Mouse (Mus musculus) CH12.LX (cell line): Measurements from ENCODE around the gene Jag2. TPM values are rescaled to one million over a fixed set of nuclear protein-coding genes. Genes with fewer than 3 reads are reported as not detected.

ENCODE experiments used
- DNase-seq: peaks from one replicate; pipeline ENCODE4 v3.0.0-alpha.2; 2013; ENCODE audit errors: extremely low read depth
- H3K27ac ChIP-seq: 2 replicates; pipeline ENCODE4 v1.5.1; 2012; ENCODE audit warnings: low read depth, mild to moderate bottlenecking, control low read depth, moderate library complexity; ENCODE audit not compliant: insufficient read depth
- H3K27me3 ChIP-seq: replicated peaks from 2 replicates; pipeline ENCODE3; 2012; ENCODE audit warnings: inconsistent platforms
- H3K36me3 ChIP-seq, 2 experiments: replicated peaks in 1 of 2; 2 replicates each; pipeline versions ENCODE3 to v1.6.1; 2012; ENCODE audit warnings: inconsistent platforms in 1 of 2, low read length in 1 of 2, mild to moderate bottlenecking in 1 of 2, mixed read lengths in 1 of 2, moderate library complexity in 1 of 2; ENCODE audit not compliant: control insufficient read depth in 1 of 2, insufficient read depth in 1 of 2
- H3K4me1 ChIP-seq, 2 experiments: 2 replicates each; pipeline ENCODE4 v1.6.1; 2012; ENCODE audit warnings: inconsistent platforms in 1 of 2, moderate library complexity in 1 of 2; ENCODE audit not compliant: insufficient read depth in 2 of 2, control insufficient read depth in 1 of 2
- H3K4me2 ChIP-seq: 2 replicates; pipeline ENCODE4 v1.6.1; 2012; ENCODE audit warnings: low read depth, mild to moderate bottlenecking, control low read depth; ENCODE audit not compliant: poor library complexity, insufficient read depth, severe bottlenecking
- H3K4me3 ChIP-seq, 3 experiments: fragments of 150-350 bp in 1 of 3; sonication (generic) in 1 of 3; replicated peaks in 1 of 3; 2 replicates each; pipeline versions ENCODE3 to v1.5.1; 2011 to 2012; ENCODE audit warnings: low read depth in 2 of 3, low read length in 2 of 3, mild to moderate bottlenecking in 2 of 3, moderate library complexity in 2 of 3, control low read depth in 1 of 3, improper control_type of control experiment in 1 of 3, inconsistent platforms in 1 of 3, mixed read lengths in 1 of 3; ENCODE audit not compliant: poor library complexity in 1 of 3
- H3K79me2 ChIP-seq: replicated peaks from 2 replicates; pipeline ENCODE4 v1.6.1; 2012; ENCODE audit warnings: mild to moderate bottlenecking, moderate library complexity; ENCODE audit not compliant: control insufficient read depth, poor library complexity, insufficient read depth, severe bottlenecking; ENCODE audit errors: extremely low read depth
- H3K9ac ChIP-seq: 2 replicates; pipeline ENCODE4 v1.6.1; 2012; ENCODE audit warnings: low read depth, mild to moderate bottlenecking, control low read depth, moderate library complexity; ENCODE audit not compliant: insufficient read depth
- H3K9me3 ChIP-seq: replicated peaks from 2 replicates; pipeline ENCODE3; 2012; ENCODE audit warnings: low read length, inconsistent platforms, mixed read lengths
- CHD2 ChIP-seq: IDR thresholded peaks from 2 replicates; pipeline ENCODE4 v1.6.1; 2011; ENCODE audit warnings: low read length, improper control_type of control experiment
- CTCF ChIP-seq, 2 experiments: IDR thresholded peaks in 1 of 2; conservative IDR thresholded peaks in 1 of 2; 2 replicates each; pipeline ENCODE4 v1.5.1; 2011 to 2012; ENCODE audit warnings: low read depth in 2 of 2, low read length in 2 of 2, improper control_type of control experiment in 1 of 2, inconsistent platforms in 1 of 2, mild to moderate bottlenecking in 1 of 2, moderate library complexity in 1 of 2
- E2F4 ChIP-seq: IDR thresholded peaks from 2 replicates; pipeline ENCODE4 v1.6.1; 2011; ENCODE audit warnings: low read depth, low read length, improper control_type of control experiment; ENCODE audit not compliant: insufficient replicate concordance
- ELF1 ChIP-seq: IDR thresholded peaks from 2 replicates; pipeline ENCODE4 v1.6.1; 2014; ENCODE audit warnings: low read depth, mild to moderate bottlenecking, inconsistent platforms, low read length, improper control_type of control experiment
- GABPA ChIP-seq: IDR thresholded peaks from 2 replicates; pipeline ENCODE4 v1.6.1; 2012; ENCODE audit warnings: low read depth, low read length, improper control_type of control experiment, inconsistent platforms; ENCODE audit not compliant: insufficient replicate concordance
- JUN ChIP-seq: IDR thresholded peaks from 2 replicates; pipeline ENCODE4 v1.6.1; 2011; ENCODE audit warnings: low read depth, mild to moderate bottlenecking, low read length, improper control_type of control experiment, moderate library complexity; ENCODE audit not compliant: insufficient read depth
- JUND ChIP-seq: conservative IDR thresholded peaks from 2 replicates; pipeline ENCODE4 v1.6.1; 2011; ENCODE audit warnings: low read depth, low read length, improper control_type of control experiment
- KAT2A ChIP-seq: IDR thresholded peaks from 2 replicates; pipeline ENCODE4 v1.6.1; 2012; ENCODE audit warnings: low read length, improper control_type of control experiment, inconsistent platforms; ENCODE audit not compliant: insufficient replicate concordance
- MAZ ChIP-seq: IDR thresholded peaks from 2 replicates; pipeline ENCODE4 v1.6.1; 2012; ENCODE audit warnings: low read depth, mild to moderate bottlenecking, inconsistent platforms, low read length, improper control_type of control experiment, moderate library complexity
- MEF2A ChIP-seq: IDR thresholded peaks from 2 replicates; pipeline ENCODE4 v1.6.1; 2014; ENCODE audit warnings: low read depth, mild to moderate bottlenecking, inconsistent platforms, low read length, improper control_type of control experiment, borderline replicate concordance
- MXI1 ChIP-seq: IDR thresholded peaks from 2 replicates; pipeline ENCODE4 v1.6.1; 2011; ENCODE audit warnings: mild to moderate bottlenecking, low read depth, low read length, improper control_type of control experiment
- NELFE ChIP-seq: IDR thresholded peaks from 2 replicates; pipeline ENCODE4 v1.6.1; 2011; ENCODE audit warnings: low read depth, low read length, improper control_type of control experiment
- NRF1 ChIP-seq: IDR thresholded peaks from 2 replicates; pipeline ENCODE4 v1.6.1; 2014; ENCODE audit warnings: low read depth, mild to moderate bottlenecking, inconsistent platforms, low read length, improper control_type of control experiment, moderate library complexity
- PAX5 ChIP-seq: IDR thresholded peaks from 2 replicates; pipeline ENCODE4 v1.6.1; 2012; ENCODE audit warnings: low read length, inconsistent platforms, mixed read lengths
- POLR2AphosphoS2 ChIP-seq: IDR thresholded peaks from 2 replicates; pipeline ENCODE4 v1.6.1; 2011; ENCODE audit warnings: low read depth, low read length, improper control_type of control experiment
- RAD21 ChIP-seq: IDR thresholded peaks from 2 replicates; pipeline ENCODE4 v1.6.1; 2011; ENCODE audit warnings: low read depth, mild to moderate bottlenecking, low read length, improper control_type of control experiment, moderate library complexity
- SIN3A ChIP-seq: IDR thresholded peaks from 2 replicates; pipeline ENCODE4 v1.6.1; 2012; ENCODE audit warnings: low read length, improper control_type of control experiment, inconsistent platforms
- SMC3 ChIP-seq: IDR thresholded peaks from 2 replicates; pipeline ENCODE4 v1.6.1; 2011; ENCODE audit warnings: low read depth, low read length, improper control_type of control experiment
- TCF12 ChIP-seq: IDR thresholded peaks from 2 replicates; pipeline ENCODE4 v1.6.1; 2014; ENCODE audit warnings: low read depth, mild to moderate bottlenecking, inconsistent platforms, low read length, improper control_type of control experiment
- UBTF ChIP-seq: IDR thresholded peaks from 2 replicates; pipeline ENCODE4 v1.6.1; 2012; ENCODE audit warnings: low read depth, mild to moderate bottlenecking, inconsistent platforms, low read length, improper control_type of control experiment, moderate library complexity
- USF1 ChIP-seq: IDR thresholded peaks from 2 replicates; pipeline ENCODE4 v1.6.1; 2014; ENCODE audit warnings: low read depth, mild to moderate bottlenecking, inconsistent platforms, low read length, improper control_type of control experiment
- USF2 ChIP-seq: conservative IDR thresholded peaks from 2 replicates; pipeline ENCODE4 v1.6.1; 2011; ENCODE audit warnings: low read depth, low read length, improper control_type of control experiment
- ZKSCAN1 ChIP-seq: IDR thresholded peaks from 2 replicates; pipeline ENCODE4 v1.6.1; 2012; ENCODE audit warnings: low read depth, inconsistent platforms, low read length, improper control_type of control experiment, borderline replicate concordance
- ZNF384 ChIP-seq: IDR thresholded peaks from 2 replicates; pipeline ENCODE4 v1.6.1; 2012; ENCODE audit warnings: low read depth, low read length, improper control_type of control experiment, inconsistent platforms
- dilution Hi-C: fragments of 300-500 bp; cut with MboI; formaldehyde crosslinking; loops from 2 replicates; pipeline ENCODE4 v1.14.3; 2020; ENCODE audit warnings: low sequenced_read_pairs; ENCODE audit not compliant: extremely low pct_unique_long_range_greater_than_20kb, extremely low pct_ligation_motif_present
- in situ Hi-C: fragments of 300-500 bp; cut with MboI; formaldehyde crosslinking; loops from 3 replicates; pipeline ENCODE4 v1.14.3; 2019; ENCODE audit warnings: low sequenced_read_pairs, low pct_ligation_motif_present, low pct_unique_long_range_greater_than_20kb, mixed read lengths
- polyA plus RNA-seq: library from polyadenylated mRNA; unstranded; fragments of >175 nt; gene quantifications from 2 replicates; pipeline ENCODE4 v1.2.1, GENCODE M21; 2012; ENCODE audit warnings: low read depth; ENCODE audit not compliant: insufficient read length
- total RNA-seq, 2 experiments: library from RNA; depleted of rRNA; stranded (reverse); fragments of 300-350 nt in 1 of 2; fragments of >200 nt in 1 of 2; gene quantifications; 2 replicates each; pipeline ENCODE4 v1.2.3; 2012 to 2014

Jag2 gene
- total and polyA plus RNA-seq, 3 experiments = 0.34 to 7.6 (median 0.59) TPM

- TF ChIP-seq NELFE = no peak
- TF ChIP-seq E2F4 = no peak
- no peak for TF ChIP-seq RAD21
- TF ChIP-seq NRF1 = no peak
- TF ChIP-seq UBTF = no peak
- TF ChIP-seq USF2 = no peak
- no peak for TF ChIP-seq JUND
- no peak for TF ChIP-seq SMC3
- TF ChIP-seq MEF2A = no peak
- TF ChIP-seq JUN = no peak
- TF ChIP-seq TCF12 = no peak
- TF ChIP-seq SIN3A = no peak
- no peak for TF ChIP-seq POLR2AphosphoS2
- no peak for TF ChIP-seq CHD2
- TF ChIP-seq MXI1 = no peak
- dilution Hi-C loops = no loop called here
- Histone ChIP-seq H3K36me3 (no peaks in the 10 kb centered on the region), H3K4me3 (no peak overlapping the region), H3K9ac (no peak overlapping the region), H3K27ac (no peak overlapping the region), H3K4me1 (no peaks in the 10 kb centered on the region), H3K4me2 (no peak overlapping the region), H3K79me2 (no peaks in the 10 kb centered on the region), H3K9me3 (no peaks in the 10 kb centered on the region), H3K27me3 (peaks cover 26% of the 10 kb centered on the region)
- in situ Hi-C loops = no loop called here
- no peak for DNase-seq
Measured at GRCm38 (mm10) chr12:112905001-112905400, 24.6 kb downstream of the Jag2 start.

DNA sequence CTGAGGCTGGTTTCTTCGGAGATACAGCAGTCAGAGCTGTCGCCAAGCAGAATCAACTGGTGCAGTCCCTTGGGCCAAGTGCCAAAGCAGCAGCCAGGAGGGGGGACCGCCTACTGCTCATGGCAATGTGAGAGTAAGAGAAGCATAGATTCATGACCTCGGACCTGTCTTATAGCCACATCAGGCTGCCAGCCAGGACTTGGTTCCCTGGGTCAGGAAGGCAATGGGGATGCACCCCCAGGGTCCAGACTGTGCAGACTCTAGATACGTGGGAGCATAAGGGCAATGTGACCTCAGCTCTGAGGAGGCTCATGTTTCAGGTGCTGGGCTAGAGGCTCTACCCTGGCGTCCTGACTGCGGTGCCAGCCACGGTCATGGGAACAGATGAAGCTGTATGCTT lies 25.6 kb downstream of the Jag2 start:
- no peak overlapping the region for H3K4me2 ChIP-seq
- dilution Hi-C loops (no loop called here), in situ Hi-C loops (no loop called here)
- no peaks in the 10 kb centered on the region for H3K36me3 ChIP-seq
- H3K9ac ChIP-seq = no peak overlapping the region
- peaks cover 25% of the 10 kb centered on the region for H3K27me3 ChIP-seq
- no peaks in the 10 kb centered on the region for H3K79me2 ChIP-seq
- H3K4me1 ChIP-seq = no peaks in the 10 kb centered on the region
- no peak overlapping the region for H3K4me3 ChIP-seq
- no peaks in the 10 kb centered on the region for H3K9me3 ChIP-seq
- DNase-seq = no peak
- no peak overlapping the region for H3K27ac ChIP-seq
- TF ChIP-seq CTCF (conservative IDR thresholded peaks at IDR 0.05 in 1 of 2, IDR thresholded peaks at IDR 0.05 in 1 of 2; ENCODE audit: low read depth in 2 of 2, low read length in 2 of 2) = no peak
- TF ChIP-seq GABPA = no peak
- TF ChIP-seq MXI1 = no peak
- no peak for TF ChIP-seq ZKSCAN1
- no peak for TF ChIP-seq USF1
- no peak for TF ChIP-seq PAX5
- TF ChIP-seq ZNF384 = no peak
- TF ChIP-seq KAT2A = no peak
- no peak for TF ChIP-seq MEF2A
- TF ChIP-seq MAZ = no peak
- TF ChIP-seq ELF1 = no peak
